Mouse (Mus musculus) telencephalon, adult 2 months (tissue): Measurements from ENCODE around the gene Rnf39.
"Not testable (repeated sequence)": the region's sequence is repeated elsewhere in the genome, so short reads cannot be mapped to it uniquely, and the experiment has no call there.

Experiments used
- DNase-seq: peaks from one replicate; pipeline ENCODE4 v3.0.0-alpha.2; 2011; ENCODE audit warnings: low read depth, low spot score

The Rnf39 gene

GRCm38 (mm10) chr17:36982253-36983155 is 39.8 kb downstream of the Rnf39 start:
- no peak for DNase-seq

GRCm38 (mm10) chr17:36988475-36988874 is 45.8 kb downstream of the Rnf39 start:
- no peak for DNase-seq

- no peak for DNase-seq
Measured at GRCm38 (mm10) chr17:36989437-36989836, 46.7 kb downstream of the Rnf39 start, which contains the start of gene H2-M5. Gene H2-M5, minus strand, starts transcription at chr17:36989537.

DNA sequence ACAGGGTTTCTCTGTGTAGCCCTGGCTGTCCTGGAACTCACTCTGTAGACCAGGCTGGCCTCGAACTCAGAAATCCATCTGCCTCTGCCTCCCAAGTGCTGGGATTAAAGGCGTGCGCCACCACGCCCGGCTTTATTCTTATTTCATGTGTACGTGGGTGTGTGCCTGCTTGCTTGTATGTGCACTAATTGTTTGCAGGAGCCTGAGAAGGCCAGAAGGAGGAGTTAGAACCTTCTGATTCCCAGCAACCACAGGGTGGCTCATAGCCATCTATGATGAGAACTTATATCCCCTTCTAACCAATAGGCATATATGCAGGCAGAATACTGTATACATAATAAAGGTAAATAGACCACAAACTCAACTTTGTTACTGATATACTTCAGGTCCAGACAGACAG is 47.9 kb downstream of the Rnf39 start:
- not testable (repeated sequence) for DNase-seq

- no peak for DNase-seq
Measured at GRCm38 (mm10) chr17:36992336-36993104, 49.8 kb downstream of the Rnf39 start.

GRCm38 (mm10) chr17:36993770-36994325 is 51.1 kb downstream of the Rnf39 start:
- no peak for DNase-seq

GRCm38 (mm10) chr17:36994528-36994927 is 51.8 kb downstream of the Rnf39 start:
- DNase-seq: no peak

DNA sequence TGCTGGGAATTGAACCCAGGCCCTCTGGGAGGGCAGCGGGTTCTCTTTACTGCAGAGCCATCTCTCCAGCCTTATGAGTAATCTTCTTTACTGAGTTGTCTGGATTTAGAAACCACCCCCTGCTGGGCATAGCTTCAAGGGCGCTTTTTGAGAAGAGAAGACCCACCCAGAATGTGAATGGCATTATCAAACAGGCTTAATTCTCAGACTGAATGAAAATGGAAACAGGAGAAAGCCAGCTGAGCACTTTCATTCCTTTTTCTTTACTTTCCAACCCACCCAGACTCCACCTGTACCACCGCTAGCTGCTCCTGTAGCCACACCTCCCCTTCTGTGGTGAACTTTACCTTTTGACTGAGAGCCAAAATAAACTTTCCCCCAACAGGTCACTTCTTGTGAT is 52.7 kb downstream of the Rnf39 start:
- DNase-seq: no peak

- no peak for DNase-seq
Measured at GRCm38 (mm10) chr17:36997033-36997735, 54.5 kb downstream of the Rnf39 start.
